Mouse (Mus musculus) liver, embryonic 14.5 days (tissue): ENCODE results near the gene Gm10663. TPM values are rescaled to one million over a fixed set of nuclear protein-coding genes. Genes with fewer than 3 reads are reported as not detected.

ENCODE experiments used
- ATAC-seq: fragments of 200-750 bp; cut with Nextera tagmentation; 2 replicates; pipeline ENCODE4 v1.8.0; 2017; ENCODE audit warnings: moderate number of reproducible peaks, mild to moderate bottlenecking, moderate library complexity; ENCODE audit not compliant: insufficient read depth
- DNase-seq, 3 experiments: peaks; one replicate each; pipeline ENCODE4 v3.0.0-alpha.2; 2012 to 2013; ENCODE audit warnings: low read depth in 3 of 3, low spot score in 3 of 3
- H3K27ac ChIP-seq: fragments of 300-500 bp; sonication (generic); 2 replicates; pipeline ENCODE4 v1.5.1; 2014; ENCODE audit warnings: moderate library complexity, mild to moderate bottlenecking, control low read depth, inconsistent platforms
- H3K27me3 ChIP-seq: fragments of 300-500 bp; sonication (generic); 2 replicates; pipeline ENCODE4 v1.6.1; 2014; ENCODE audit warnings: mild to moderate bottlenecking, low read length, moderate library complexity; ENCODE audit not compliant: control insufficient read depth, insufficient read depth
- H3K36me3 ChIP-seq: fragments of 300-500 bp; sonication (generic); replicated peaks from 2 replicates; pipeline ENCODE4 v1.6.1; 2014; ENCODE audit warnings: low read depth; ENCODE audit not compliant: control insufficient read depth, insufficient read depth
- H3K4me1 ChIP-seq, 2 experiments: fragments of 200-500 bp in 1 of 2; fragments of 300-500 bp in 1 of 2; sonication (generic) in 1 of 2; replicated peaks; 2 replicates each; pipeline ENCODE4 v1.6.1; 2012 to 2014; ENCODE audit warnings: antibody characterized with exemption in 1 of 2, inconsistent platforms in 1 of 2, low read length in 1 of 2; ENCODE audit not compliant: control insufficient read depth in 2 of 2, insufficient read depth in 2 of 2
- H3K4me2 ChIP-seq: fragments of 300-500 bp; sonication (generic); 2 replicates; pipeline ENCODE4 v1.6.1; 2014; ENCODE audit warnings: low read depth, mild to moderate bottlenecking, control low read depth, moderate library complexity
- H3K4me3 ChIP-seq, 2 experiments: fragments of 200-500 bp in 1 of 2; fragments of 300-500 bp in 1 of 2; sonication (generic) in 1 of 2; 2 replicates each; pipeline ENCODE4 v1.5.1; 2012 to 2014; ENCODE audit warnings: low read depth in 2 of 2, low read length in 2 of 2, mild to moderate bottlenecking in 2 of 2, control low read depth in 1 of 2, inconsistent platforms in 1 of 2, moderate library complexity in 1 of 2; ENCODE audit not compliant: insufficient read depth in 1 of 2
- H3K9ac ChIP-seq: fragments of 300-500 bp; sonication (generic); replicated peaks from 2 replicates; pipeline ENCODE4 v1.6.1; 2014; ENCODE audit warnings: mild to moderate bottlenecking, control low read depth, moderate library complexity
- H3K9me3 ChIP-seq: fragments of 300-500 bp; sonication (generic); 2 replicates; pipeline ENCODE4 v1.6.1; 2016; ENCODE audit warnings: low read length, mixed read lengths; ENCODE audit not compliant: control insufficient read depth
- CTCF ChIP-seq: IDR thresholded peaks from 2 replicates; pipeline ENCODE4 v1.5.1; 2016; ENCODE audit warnings: antibody characterized with exemption, low read depth, control low read depth
- EP300 ChIP-seq: IDR thresholded peaks from 2 replicates; pipeline ENCODE4 v1.6.1; 2016; ENCODE audit warnings: antibody characterized with exemption, low read depth
- WGBS: fragments of 180-500 bp; shearing (Covaris S2); extraction: QIAGEN DNeasy Blood & Tissue Kit; methylation state at CpG from one replicate; pipeline ENCODE4 v1.1.7; 2014; ENCODE audit not compliant: insufficient replicate concordance; 5-methylcytosine and 5-hydroxymethylcytosine counted together
- polyA plus RNA-seq, 2 experiments: library from polyadenylated mRNA; depleted of rRNA in 1 of 2; stranded (reverse) in 1 of 2; unstranded in 1 of 2; fragments of >200 nt; fragmentation: Nextera tagmentation in 1 of 2; extraction: Ambion mirVana in 1 of 2; gene quantifications; 2 replicates each; pipeline versions ENCODE4 v1.2.1 to v1.2.3; 2012 to 2014

The Gm10663 gene
- polyA plus RNA-seq, 2 experiments: not detected

DNA sequence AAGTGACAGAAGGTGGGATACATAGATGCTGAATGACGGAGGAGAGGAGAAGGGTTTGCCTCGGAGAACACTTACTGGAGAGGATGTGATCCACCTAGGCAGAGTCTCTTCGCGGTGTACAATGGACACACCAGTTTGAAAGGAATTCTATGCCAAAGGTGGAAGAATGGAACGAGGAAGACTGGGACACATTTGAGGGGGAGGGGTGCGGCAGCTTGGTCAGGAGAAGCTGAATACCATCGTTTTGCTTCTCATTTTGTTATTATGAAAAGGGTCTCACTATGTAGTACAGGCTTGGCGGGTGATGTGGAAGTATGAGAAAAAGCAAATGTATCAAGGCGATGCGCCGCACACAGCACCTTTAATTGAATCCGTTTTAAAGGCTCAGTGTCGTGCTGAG, 41.8 kb upstream of the Gm10663 start:
- Histone ChIP-seq H3K27me3 (no peaks in the 10 kb centered on the region; the same call in 1 of the 2 replicates), H3K9me3 (no peaks in the 10 kb centered on the region), H3K4me2 (no peak overlapping the region), H3K4me1 (no peaks in the 10 kb centered on the region), H3K27ac (no peak overlapping the region), H3K4me3 (no peak overlapping the region), H3K9ac (no peak overlapping the region), H3K36me3 (no peaks in the 10 kb centered on the region)
- WGBS: 72% methylated on average over 13 of the region's 13 CpGs
- TF ChIP-seq EP300: no peak
- no peak for TF ChIP-seq CTCF
- DNase-seq: no peak
- ATAC-seq: no peak

DNA sequence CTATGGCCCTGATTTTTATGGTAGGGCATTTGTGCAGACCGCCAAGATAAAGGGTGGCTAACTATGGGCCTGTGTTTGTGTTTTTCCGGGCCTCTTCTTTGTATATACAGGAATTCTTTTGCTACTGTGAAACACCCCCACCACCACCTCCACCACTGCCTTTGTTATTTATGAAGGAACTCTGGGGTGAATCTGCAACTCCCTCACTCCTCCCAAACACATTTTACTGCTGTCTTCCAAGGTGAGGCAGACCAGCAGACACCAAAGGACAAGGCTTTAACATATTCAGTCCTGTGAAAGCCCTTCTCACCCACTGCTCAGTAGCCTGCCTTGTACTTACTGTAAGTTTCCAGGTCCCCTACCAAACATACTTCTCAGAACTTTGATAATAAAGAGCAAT, 40.7 kb upstream of the Gm10663 start:
- Histone ChIP-seq H3K4me2 (no peak overlapping the region), H3K4me1 (no peaks in the 10 kb centered on the region), H3K4me3 (no peak overlapping the region), H3K9me3 (no peaks in the 10 kb centered on the region), H3K9ac (no peak overlapping the region), H3K27ac (no peak overlapping the region), H3K27me3 (no peaks in the 10 kb centered on the region; the same call in 1 of the 2 replicates), H3K36me3 (no peaks in the 10 kb centered on the region)
- ATAC-seq: no peak
- TF ChIP-seq CTCF (no peak), EP300 (no peak)
- WGBS: 46% methylated on average over 2 of the region's 2 CpGs
- DNase-seq: no peak

DNA sequence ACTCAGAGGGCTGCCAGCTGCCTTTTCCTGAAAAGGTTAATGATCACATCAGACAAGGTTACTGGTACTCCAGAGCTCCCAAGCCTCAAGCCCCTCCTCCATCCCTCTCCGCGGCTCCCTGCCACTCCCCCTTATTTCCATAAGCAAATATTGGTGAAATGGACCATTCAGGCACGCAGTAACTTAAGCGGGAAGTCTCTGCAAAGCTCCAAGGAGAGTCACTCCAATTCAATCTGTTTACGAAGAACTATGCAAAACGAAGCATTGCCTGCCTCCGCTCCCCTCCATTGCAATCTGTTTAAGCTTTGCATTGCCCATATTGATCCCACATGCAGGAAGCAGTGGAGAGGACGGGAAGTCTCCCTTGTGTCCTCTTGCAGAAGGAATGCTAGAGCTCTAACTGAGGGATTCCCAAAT, 37.7 kb upstream of the Gm10663 start, which contains the start of gene Apela:
Apela (minus strand) TSS at position 220 of the 417 bp plus-strand sequence.
- no peak within 1 kb of the TSS for H3K9ac ChIP-seq
- TF ChIP-seq CTCF (no peak), EP300 (no peak)
- no peaks in the 10 kb centered on the region for H3K9me3 ChIP-seq
- peak within 1 kb of the TSS in 1 of 2 experiments; percentile 13; a peak in 1 of 4 replicates for H3K4me3 ChIP-seq
- WGBS: 3% methylated on average over 8 of the region's 8 CpGs
- 0 out of 2 replicates have a peak, but pooled peaks have one; percentile 35 for ATAC-seq
- no peak within 1 kb of the TSS for H3K27ac ChIP-seq
- peak in 1 of 3 experiments; percentile 13 for DNase-seq
- H3K27me3 ChIP-seq: no peaks in the 10 kb centered on the region; the same call in 1 of the 2 replicates
- H3K4me1 ChIP-seq: no peaks in the 10 kb centered on the region
- no peaks in the 10 kb centered on the region for H3K36me3 ChIP-seq
- peak within 1 kb of the TSS; percentile 44 for H3K4me2 ChIP-seq

DNA sequence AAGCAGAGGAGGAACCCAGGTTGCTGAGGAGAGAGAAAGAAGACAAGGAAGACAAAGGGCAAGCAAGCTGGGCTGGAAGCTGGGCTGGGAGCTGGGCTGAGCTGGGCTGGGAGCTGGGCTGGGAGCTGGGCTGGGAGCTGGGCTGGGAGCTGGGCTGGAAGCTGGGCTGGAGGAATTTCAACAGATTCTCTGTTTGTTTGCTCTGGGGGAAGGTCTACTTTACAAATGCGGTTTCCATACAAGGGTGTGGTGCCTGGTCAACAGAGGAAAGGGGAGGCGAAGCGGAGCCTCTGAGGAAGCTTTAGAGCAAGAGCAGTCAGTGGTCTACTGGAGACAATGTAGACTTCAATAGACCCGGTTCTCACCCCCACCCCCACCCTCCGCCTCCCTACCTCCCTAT, 28.3 kb upstream of the Gm10663 start:
- Histone ChIP-seq H3K27me3 (no peaks in the 10 kb centered on the region), H3K4me2 (no peak overlapping the region), H3K9ac (no peak overlapping the region), H3K27ac (no peak overlapping the region), H3K36me3 (no peaks in the 10 kb centered on the region), H3K4me3 (no peak overlapping the region), H3K9me3 (no peaks in the 10 kb centered on the region), H3K4me1 (0 out of 4 replicates have a peak, but pooled peaks cover 0 to 2% of the 10 kb centered on the region in 2 experiments)
- WGBS: 22% methylated on average over 5 of the region's 5 CpGs
- DNase-seq: no peak
- TF ChIP-seq CTCF (no peak), EP300 (no peak)
- ATAC-seq: peak; percentile 43; the same call in 1 of the 2 replicates

DNA sequence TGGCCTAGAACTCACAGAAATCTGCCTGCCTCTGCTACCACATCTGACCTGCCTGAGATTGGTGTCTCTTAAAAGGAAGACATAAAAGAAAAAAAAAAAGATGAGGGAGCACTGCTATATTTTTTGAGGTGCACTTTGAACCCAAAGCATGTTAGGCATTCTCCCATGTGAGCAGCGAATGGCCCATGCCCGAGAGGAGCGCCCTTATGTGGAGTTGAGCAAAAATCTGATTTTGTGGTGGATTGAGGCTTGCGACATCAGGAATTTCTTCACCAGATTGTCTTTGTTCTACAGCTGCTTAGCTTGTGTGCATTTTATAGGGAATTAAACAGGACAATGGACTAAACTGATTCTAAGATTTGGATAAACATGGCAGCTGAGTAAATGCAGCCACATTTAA, 27.6 kb upstream of the Gm10663 start:
- H3K4me1 ChIP-seq: 0 out of 4 replicates have a peak, but pooled peaks cover 0 to 2% of the 10 kb centered on the region in 2 experiments
- DNase-seq (no peak), ATAC-seq (no peak)
- no peak overlapping the region for H3K9ac ChIP-seq
- no peak overlapping the region for H3K4me3 ChIP-seq
- no peak overlapping the region for H3K27ac ChIP-seq
- no peaks in the 10 kb centered on the region for H3K36me3 ChIP-seq
- H3K4me2 ChIP-seq: no peak overlapping the region
- no peaks in the 10 kb centered on the region for H3K27me3 ChIP-seq
- TF ChIP-seq CTCF (no peak), EP300 (no peak)
- WGBS: 74% methylated on average over 4 of the region's 4 CpGs
- no peaks in the 10 kb centered on the region for H3K9me3 ChIP-seq
